Mouse (Mus musculus) neural tube, embryonic 14.5 days (tissue): Measurements from ENCODE around the gene Cabp1. TPM values are rescaled to one million over a fixed set of nuclear protein-coding genes. Genes with fewer than 3 reads are reported as not detected.

Experiments used
- ATAC-seq: fragments of 200-750 bp; cut with Nextera tagmentation; 2 replicates; pipeline ENCODE4 v1.8.0; 2017; ENCODE audit warnings: low read depth, mild to moderate bottlenecking, moderate TSS enrichment, moderate library complexity
- H3K27ac ChIP-seq: fragments of 300-500 bp; sonication (generic); 2 replicates; pipeline ENCODE4 v1.5.1; 2014; ENCODE audit warnings: low read depth, mild to moderate bottlenecking, control low read depth, low read length, moderate library complexity, mixed read lengths
- H3K27me3 ChIP-seq: fragments of 300-500 bp; sonication (generic); 2 replicates; pipeline ENCODE4 v1.6.1; 2014; ENCODE audit warnings: low read length; ENCODE audit not compliant: control insufficient read depth, insufficient read depth
- H3K36me3 ChIP-seq: fragments of 300-500 bp; sonication (generic); 2 replicates; pipeline ENCODE4 v1.6.1; 2014; ENCODE audit warnings: low read length, mixed read lengths; ENCODE audit not compliant: control insufficient read depth, insufficient read depth
- H3K4me1 ChIP-seq: fragments of 300-500 bp; sonication (generic); 2 replicates; pipeline ENCODE4 v1.6.1; 2014; ENCODE audit warnings: low read length; ENCODE audit not compliant: control insufficient read depth, insufficient read depth
- H3K4me2 ChIP-seq: fragments of 300-500 bp; sonication (generic); 2 replicates; pipeline ENCODE4 v1.6.1; 2014; ENCODE audit warnings: mild to moderate bottlenecking, low read depth, low read length, control low read depth
- H3K4me3 ChIP-seq: fragments of 300-500 bp; sonication (generic); 2 replicates; pipeline ENCODE4 v1.5.1; 2014; ENCODE audit warnings: low read depth, low read length, control low read depth, mixed read lengths
- H3K9ac ChIP-seq: fragments of 300-500 bp; sonication (generic); replicated peaks from 2 replicates; pipeline ENCODE4 v1.6.1; 2014; ENCODE audit warnings: low read depth, mild to moderate bottlenecking, control low read depth, low read length, mixed read lengths
- H3K9me3 ChIP-seq: fragments of 300-500 bp; sonication (generic); 2 replicates; pipeline ENCODE4 v1.6.1; 2016; ENCODE audit warnings: low read length; ENCODE audit not compliant: control insufficient read depth
- WGBS: fragments of 180-500 bp; shearing (Covaris S2); extraction: QIAGEN DNeasy Blood & Tissue Kit; methylation state at CpG from one replicate; pipeline ENCODE4 v1.1.7; 2014; 5-methylcytosine and 5-hydroxymethylcytosine counted together
- polyA plus RNA-seq: library from polyadenylated mRNA; unstranded; fragments of >200 nt; fragmentation: Nextera tagmentation; extraction: Ambion mirVana; gene quantifications from 2 replicates; pipeline ENCODE4 v1.2.1, GENCODE M21; 2014

The Cabp1 gene
- polyA plus RNA-seq, 1 experiment from 2014 or later: 28.1 TPM

- Histone ChIP-seq H3K27me3 (no peaks in the 10 kb centered on the region), H3K36me3 (no peaks in the 10 kb centered on the region), H3K9ac (peak overlapping the region; percentile 95), H3K4me1 (peaks cover 34% of the 10 kb centered on the region), H3K27ac (peak overlapping the region; percentile 98), H3K9me3 (no peaks in the 10 kb centered on the region), H3K4me3 (peak overlapping the region; percentile 97), H3K4me2 (peak overlapping the region; percentile 67)
- 31% methylated on average over 12 of the region's 12 CpGs for WGBS
- no peak for ATAC-seq
These were observed 35.0 kb downstream of the Cabp1 start for GRCm38 (mm10) chr5:115159165-115159564.

- Histone ChIP-seq H3K36me3 (no peaks in the 10 kb centered on the region), H3K4me1 (peaks cover 34% of the 10 kb centered on the region), H3K27ac (peak within 1 kb of the TSS; percentile 98), H3K4me2 (peak within 1 kb of the TSS; percentile 95), H3K9ac (peak within 1 kb of the TSS; percentile 95), H3K9me3 (no peaks in the 10 kb centered on the region), H3K27me3 (no peaks in the 10 kb centered on the region), H3K4me3 (peak within 1 kb of the TSS; percentile 97)
- WGBS: under 1% methylated on average over 64 of the region's 78 CpGs
- peak; percentile 97 for ATAC-seq
These were observed 35.9 kb downstream of the Cabp1 start, which contains the start of gene Mlec for GRCm38 (mm10) chr5:115158040-115158983. Gene Mlec (minus strand): TSS chr5:115158179.

- Histone ChIP-seq H3K27me3 (no peaks in the 10 kb centered on the region), H3K4me1 (peaks cover 34% of the 10 kb centered on the region), H3K4me2 (peak overlapping the region; percentile 95), H3K27ac (0 out of 2 replicates have a peak overlapping the region, but pooled peaks have one; percentile 34), H3K9ac (peak overlapping the region; percentile 95), H3K9me3 (no peaks in the 10 kb centered on the region), H3K36me3 (no peaks in the 10 kb centered on the region), H3K4me3 (peak overlapping the region; percentile 97)
- ATAC-seq: no peak
- WGBS: 2% methylated on average over 26 of the region's 26 CpGs
These were observed 37.1 kb downstream of the Cabp1 start for GRCm38 (mm10) chr5:115156933-115157589.

- no peaks in the 10 kb centered on the region for H3K27me3 ChIP-seq
- ATAC-seq: no peak
- peak overlapping the region; percentile 95; the same call in 1 of the 2 replicates for H3K4me2 ChIP-seq
- no peaks in the 10 kb centered on the region for H3K9me3 ChIP-seq
- WGBS: 61% methylated on average over 7 of the region's 7 CpGs
- no peak overlapping the region for H3K27ac ChIP-seq
- H3K4me1 ChIP-seq: peaks cover 34% of the 10 kb centered on the region
- peak overlapping the region; percentile 97 for H3K4me3 ChIP-seq
- H3K9ac ChIP-seq: no peak overlapping the region; the same call in 1 of the 2 replicates
- no peaks in the 10 kb centered on the region for H3K36me3 ChIP-seq
These were observed 37.8 kb downstream of the Cabp1 start for GRCm38 (mm10) chr5:115156401-115156800.

GRCm38 (mm10) chr5:115155831-115156230, 38.4 kb downstream of the Cabp1 start:
- Histone ChIP-seq H3K27ac (no peak overlapping the region), H3K9me3 (no peaks in the 10 kb centered on the region), H3K9ac (peak overlapping the region; percentile 22; the same call in 1 of the 2 replicates), H3K27me3 (no peaks in the 10 kb centered on the region), H3K4me1 (peaks cover 34% of the 10 kb centered on the region), H3K36me3 (peaks cover 2% of the 10 kb centered on the region; the same call in 1 of the 2 replicates), H3K4me3 (peak overlapping the region; percentile 1; the same call in 1 of the 2 replicates), H3K4me2 (peak overlapping the region; percentile 95)
- 34% methylated on average over 5 of the region's 5 CpGs for WGBS
- ATAC-seq: no peak

- Histone ChIP-seq H3K9ac (peak overlapping the region; percentile 22; the same call in 1 of the 2 replicates), H3K4me1 (peaks cover 34% of the 10 kb centered on the region), H3K9me3 (no peaks in the 10 kb centered on the region), H3K36me3 (peaks cover 9% of the 10 kb centered on the region; the same call in 1 of the 2 replicates), H3K27ac (no peak overlapping the region), H3K4me2 (peak overlapping the region; percentile 95), H3K4me3 (no peak overlapping the region), H3K27me3 (no peaks in the 10 kb centered on the region)
- WGBS: 73% methylated on average over 13 of the region's 13 CpGs
- no peak for ATAC-seq
These were observed 39.0 kb downstream of the Cabp1 start for GRCm38 (mm10) chr5:115155156-115155631.

- Histone ChIP-seq H3K9ac (no peak overlapping the region), H3K9me3 (no peaks in the 10 kb centered on the region), H3K4me1 (peaks cover 29% of the 10 kb centered on the region), H3K4me3 (no peak overlapping the region), H3K27me3 (no peaks in the 10 kb centered on the region), H3K36me3 (peaks cover 25% of the 10 kb centered on the region), H3K27ac (no peak overlapping the region), H3K4me2 (no peak overlapping the region)
- ATAC-seq: no peak
- WGBS: 66% methylated on average over 8 of the region's 8 CpGs
These were observed 41.8 kb downstream of the Cabp1 start for GRCm38 (mm10) chr5:115152132-115152956.

GRCm38 (mm10) chr5:115151457-115151856, 42.7 kb downstream of the Cabp1 start:
- Histone ChIP-seq H3K9me3 (no peaks in the 10 kb centered on the region), H3K27me3 (no peaks in the 10 kb centered on the region), H3K4me3 (no peak overlapping the region), H3K9ac (no peak overlapping the region), H3K4me2 (no peak overlapping the region), H3K36me3 (peaks cover 33% of the 10 kb centered on the region), H3K4me1 (peaks cover 22% of the 10 kb centered on the region), H3K27ac (no peak overlapping the region)
- 89% methylated on average over 13 of the region's 13 CpGs for WGBS
- ATAC-seq: no peak
